Mouse (Mus musculus): ENCODE data around the gene LTO1. TPM values are rescaled to one million over a fixed set of nuclear protein-coding genes. Genes with fewer than 3 reads are reported as not detected.

Gene LTO1
- polyA plus RNA-seq, 1 experiment: 17.7 TPM

DNA sequence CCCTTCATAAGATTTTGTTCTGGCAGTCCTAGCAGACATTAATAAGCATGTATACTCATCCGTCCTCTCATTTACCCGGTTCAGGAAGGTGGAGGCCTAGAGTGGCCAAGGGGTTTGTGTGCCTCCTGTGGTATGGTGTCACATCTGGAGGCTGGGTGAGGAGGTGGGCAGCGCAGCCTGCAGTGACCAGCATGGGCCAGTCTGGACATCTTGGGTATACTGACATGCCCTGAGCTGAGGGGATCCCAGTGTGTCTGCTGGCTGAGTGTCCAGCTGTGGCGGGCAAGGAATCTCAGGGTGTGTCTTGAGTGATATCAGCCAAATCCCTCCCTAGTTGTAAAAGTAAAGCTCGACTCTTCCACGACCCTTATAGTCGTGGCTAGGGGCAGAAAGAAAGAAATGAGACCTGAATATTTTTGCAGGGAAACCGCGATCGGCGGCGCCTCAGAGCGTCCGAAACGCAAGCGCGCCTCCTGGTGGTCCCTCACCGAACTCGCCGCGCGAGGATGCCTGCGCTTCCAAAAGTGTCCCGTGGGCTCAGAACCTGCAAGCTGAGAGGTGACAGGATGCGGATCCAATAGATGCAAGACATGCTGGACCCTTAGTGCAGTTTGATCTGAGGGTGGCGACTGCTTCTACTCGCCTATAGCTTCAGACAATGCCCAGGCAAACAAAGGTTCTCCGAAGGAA is 8.0 kb upstream of the LTO1 start:
- no peak overlapping the region for H3K4me3 ChIP-seq (replicated peaks; ENCODE audit: extremely low read depth, low read depth, low read length)
- H3K4me1 ChIP-seq (ENCODE audit: control insufficient read depth, insufficient read depth, low read length): no peaks in the 10 kb centered on the region
- TF ChIP-seq CTCF (IDR thresholded peaks at IDR 0.05; ENCODE audit: insufficient read depth, low read length): peak; percentile 72
- no peak for TF ChIP-seq POLR2A (IDR thresholded peaks at IDR 0.05; ENCODE audit: borderline replicate concordance, extremely low read depth, low read depth, low read length)
- 10% methylated on average over 28 of the region's 28 CpGs for WGBS
- DNase-seq: peak; percentile 50

DNA sequence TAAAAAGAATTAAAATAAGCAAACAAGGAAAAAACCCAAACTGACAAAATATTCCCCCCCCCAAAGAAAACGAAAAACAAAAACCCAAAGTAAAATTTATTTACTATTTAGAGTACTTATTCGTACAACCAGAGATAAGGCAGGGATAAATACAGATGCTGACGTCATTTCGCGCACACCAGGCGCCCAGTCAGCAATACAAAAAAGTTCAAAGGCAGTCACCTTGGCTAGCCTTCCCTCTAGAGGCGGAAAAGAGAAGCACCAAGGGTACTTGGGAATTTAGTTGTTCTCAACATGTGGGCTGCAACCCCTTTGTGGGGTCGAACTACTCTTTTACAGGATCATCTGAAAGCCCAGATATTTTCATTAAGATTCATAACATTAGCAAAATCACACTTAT is 7.1 kb upstream of the LTO1 start:
- DNase-seq: no peak
- TF ChIP-seq POLR2A (IDR thresholded peaks at IDR 0.05; ENCODE audit: borderline replicate concordance, extremely low read depth, low read depth, low read length): no peak
- Histone ChIP-seq H3K4me1 (ENCODE audit: control insufficient read depth, insufficient read depth, low read length) (no peaks in the 10 kb centered on the region), H3K4me3 (replicated peaks; ENCODE audit: extremely low read depth, low read depth, low read length) (no peak overlapping the region)
- 9% methylated on average over 8 of the region's 8 CpGs for WGBS

DNA sequence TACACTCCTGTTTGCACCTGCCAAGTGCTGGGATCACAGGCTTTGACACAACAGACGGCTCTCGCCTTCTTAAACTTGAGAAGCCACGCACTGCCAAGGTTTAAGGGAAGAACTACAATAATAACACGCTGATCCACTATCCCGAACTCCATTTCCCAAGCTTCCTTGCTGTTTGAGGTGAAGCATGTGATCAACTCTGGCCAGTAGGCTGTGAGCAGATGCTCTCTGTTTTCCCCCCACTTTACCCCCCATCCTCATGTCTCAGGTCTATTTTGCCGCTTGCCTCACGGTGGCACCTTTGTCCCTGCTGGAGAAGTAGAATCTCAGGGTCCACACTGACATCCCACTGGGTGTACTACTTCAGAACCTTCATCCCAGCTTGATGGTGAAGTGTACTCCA is 6.2 kb upstream of the LTO1 start:
- no peak overlapping the region for H3K4me3 ChIP-seq (replicated peaks; ENCODE audit: extremely low read depth, low read depth, low read length)
- TF ChIP-seq CTCF (IDR thresholded peaks at IDR 0.05; ENCODE audit: insufficient read depth, low read length): no peak
- TF ChIP-seq POLR2A (IDR thresholded peaks at IDR 0.05; ENCODE audit: borderline replicate concordance, extremely low read depth, low read depth, low read length): no peak
- 35% methylated on average over 7 of the region's 7 CpGs for WGBS
- no peak for DNase-seq
- no peaks in the 10 kb centered on the region for H3K4me1 ChIP-seq (ENCODE audit: control insufficient read depth, insufficient read depth, low read length)

DNA sequence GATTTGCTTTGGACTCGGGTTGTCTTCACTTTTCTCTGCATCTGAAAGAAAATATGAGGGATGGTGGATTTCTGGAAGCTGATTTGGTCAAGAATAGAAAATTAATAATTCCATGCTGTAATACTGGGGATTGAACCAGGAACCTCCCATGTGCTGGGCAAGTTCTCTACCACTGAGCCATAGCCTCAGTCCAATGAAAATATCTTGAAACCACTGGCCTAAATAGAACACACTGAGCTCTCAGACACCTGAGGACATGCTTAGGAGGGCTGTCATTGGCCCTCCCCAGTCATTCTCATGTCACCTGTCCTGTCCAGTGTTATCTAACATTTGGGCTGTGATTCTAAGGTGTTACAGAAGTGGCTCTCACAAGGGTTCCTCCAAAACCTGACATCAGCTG is 3.8 kb upstream of the LTO1 start:
- Histone ChIP-seq H3K4me3 (replicated peaks; ENCODE audit: extremely low read depth, low read depth, low read length) (no peak overlapping the region), H3K4me1 (ENCODE audit: control insufficient read depth, insufficient read depth, low read length) (0 out of 2 replicates have a peak, but pooled peaks cover 3% of the 10 kb centered on the region)
- TF ChIP-seq POLR2A (IDR thresholded peaks at IDR 0.05; ENCODE audit: borderline replicate concordance, extremely low read depth, low read depth, low read length) (no peak), CTCF (IDR thresholded peaks at IDR 0.05; ENCODE audit: insufficient read depth, low read length) (no peak)
- no peak for DNase-seq
- WGBS: 80% methylated on average over 1 of the region's 1 CpGs

DNA sequence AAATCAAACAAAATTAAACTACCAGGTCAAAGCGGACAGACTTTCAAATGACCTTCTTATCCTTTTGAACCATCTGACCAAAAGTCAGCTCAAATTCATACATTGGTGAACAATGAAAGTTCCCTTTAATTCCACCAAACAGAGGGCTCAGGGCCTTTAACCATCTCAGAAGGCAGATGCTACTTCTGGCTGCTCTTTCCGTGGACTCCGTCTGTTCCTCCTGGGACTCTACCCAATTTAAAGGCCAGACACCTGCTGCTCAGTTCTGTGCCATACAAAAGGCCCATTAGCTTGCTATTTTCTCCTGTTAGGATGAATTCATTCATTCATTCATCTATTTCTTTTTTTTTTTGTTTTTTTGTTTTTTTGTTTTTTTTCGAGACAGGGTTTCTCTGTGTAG is 2.0 kb upstream of the LTO1 start:
- TF ChIP-seq POLR2A (IDR thresholded peaks at IDR 0.05; ENCODE audit: borderline replicate concordance, extremely low read depth, low read depth, low read length): no peak
- TF ChIP-seq CTCF (IDR thresholded peaks at IDR 0.05; ENCODE audit: insufficient read depth, low read length): no peak
- WGBS: 82% methylated on average over 4 of the region's 4 CpGs
- 0 out of 2 replicates have a peak, but pooled peaks cover 3% of the 10 kb centered on the region for H3K4me1 ChIP-seq (ENCODE audit: control insufficient read depth, insufficient read depth, low read length)
- H3K4me3 ChIP-seq (replicated peaks; ENCODE audit: extremely low read depth, low read depth, low read length): no peak overlapping the region
- DNase-seq: no peak

DNA sequence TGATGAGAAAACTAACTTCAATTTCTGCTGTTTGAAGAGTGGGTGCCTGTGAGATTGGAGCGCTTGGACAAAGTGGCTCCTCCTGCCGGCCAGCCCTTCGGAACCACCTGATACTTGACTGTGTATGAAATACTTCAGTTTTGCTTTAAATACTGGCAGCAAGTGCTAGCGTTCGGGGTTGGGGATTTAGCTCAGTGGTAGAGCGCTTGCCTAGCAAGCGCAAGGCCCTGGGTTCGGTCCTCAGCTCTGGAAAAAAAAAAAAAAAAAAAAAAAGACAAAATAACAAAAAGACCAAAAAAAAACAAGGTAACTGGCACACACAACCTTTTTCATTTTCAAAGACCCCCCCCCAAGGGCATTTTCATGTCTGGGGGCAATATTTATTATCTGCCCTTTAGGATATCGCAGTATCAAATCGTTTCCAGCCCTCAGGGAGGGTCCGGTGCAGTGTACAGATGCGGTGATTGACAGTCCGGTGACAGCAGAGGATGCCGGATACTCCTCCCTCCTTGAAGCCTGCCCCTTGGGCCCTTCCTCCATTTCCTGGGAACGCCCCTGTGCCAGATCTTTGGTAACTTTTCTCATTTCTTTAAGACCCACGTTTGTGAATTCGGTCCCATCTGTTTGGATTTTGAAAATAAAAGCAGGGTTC is 478 bp upstream of the LTO1 start:
- peak overlapping the region; percentile 98 for H3K4me3 ChIP-seq (replicated peaks; ENCODE audit: extremely low read depth, low read depth, low read length)
- TF ChIP-seq CTCF (IDR thresholded peaks at IDR 0.05; ENCODE audit: insufficient read depth, low read length): 0 out of 2 replicates have a peak, but pooled peaks have one; percentile 7
- TF ChIP-seq POLR2A (IDR thresholded peaks at IDR 0.05; ENCODE audit: borderline replicate concordance, extremely low read depth, low read depth, low read length): no peak
- WGBS: 6% methylated on average over 17 of the region's 17 CpGs
- DNase-seq: peak; percentile 14
- H3K4me1 ChIP-seq (ENCODE audit: control insufficient read depth, insufficient read depth, low read length): 0 out of 2 replicates have a peak, but pooled peaks cover 3% of the 10 kb centered on the region

DNA sequence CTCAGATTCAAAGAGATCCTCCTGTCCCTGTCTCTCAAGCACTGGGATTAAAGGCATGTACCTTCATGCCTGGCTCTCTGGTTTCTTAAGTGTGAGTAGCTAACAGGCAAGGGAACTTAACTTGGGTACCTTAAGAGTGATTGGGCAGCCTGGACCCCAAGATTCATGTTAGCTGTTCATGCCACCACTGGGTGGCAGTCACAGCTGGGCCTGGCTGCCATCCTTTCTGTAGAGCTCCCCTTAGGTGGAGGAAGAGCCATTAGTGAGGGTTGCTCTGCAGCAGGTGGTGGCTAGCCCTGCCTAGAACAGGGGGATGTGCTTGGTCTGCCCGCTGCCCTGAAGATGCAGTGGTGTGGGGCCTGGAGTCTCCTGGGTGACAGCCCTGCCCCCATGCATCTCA is 3.9 kb downstream of the LTO1 start:
- no peak for DNase-seq
- H3K4me1 ChIP-seq (ENCODE audit: control insufficient read depth, insufficient read depth, low read length): 0 out of 2 replicates have a peak, but pooled peaks cover 3% of the 10 kb centered on the region
- 65% methylated on average over 1 of the region's 1 CpGs for WGBS
- no peak for TF ChIP-seq POLR2A (IDR thresholded peaks at IDR 0.05; ENCODE audit: borderline replicate concordance, extremely low read depth, low read depth, low read length)
- 0 out of 2 replicates have a peak, but pooled peaks have one; percentile 8 for TF ChIP-seq CTCF (IDR thresholded peaks at IDR 0.05; ENCODE audit: insufficient read depth, low read length)
- no peak overlapping the region for H3K4me3 ChIP-seq (replicated peaks; ENCODE audit: extremely low read depth, low read depth, low read length)

DNA sequence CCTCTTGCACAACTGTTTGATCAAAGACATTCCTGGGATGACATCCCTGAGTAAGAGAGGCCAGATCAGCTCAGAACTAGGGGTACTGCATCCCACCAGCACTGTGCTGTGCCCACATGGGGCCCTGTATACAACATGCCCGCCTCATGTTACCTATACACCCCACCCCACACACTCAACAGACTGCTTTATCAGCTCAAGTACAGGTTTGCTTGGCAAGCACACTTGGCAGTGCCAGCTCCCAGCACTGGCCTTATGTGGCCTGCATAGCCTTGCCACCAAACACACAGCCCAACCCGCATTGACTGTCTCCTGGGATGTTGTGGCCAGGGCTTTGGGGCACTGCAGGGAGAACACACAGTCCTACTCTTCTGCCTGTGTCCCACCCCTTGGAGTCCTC is 12.7 kb downstream of the LTO1 start:
- Histone ChIP-seq H3K4me1 (ENCODE audit: control insufficient read depth, insufficient read depth, low read length) (peaks cover 6% of the 10 kb centered on the region), H3K4me3 (replicated peaks; ENCODE audit: extremely low read depth, low read depth, low read length) (no peak overlapping the region)
- TF ChIP-seq CTCF (IDR thresholded peaks at IDR 0.05; ENCODE audit: insufficient read depth, low read length) (no peak), POLR2A (IDR thresholded peaks at IDR 0.05; ENCODE audit: borderline replicate concordance, extremely low read depth, low read depth, low read length) (no peak)
- 69% methylated on average over 2 of the region's 2 CpGs for WGBS
- no peak for DNase-seq

DNA sequence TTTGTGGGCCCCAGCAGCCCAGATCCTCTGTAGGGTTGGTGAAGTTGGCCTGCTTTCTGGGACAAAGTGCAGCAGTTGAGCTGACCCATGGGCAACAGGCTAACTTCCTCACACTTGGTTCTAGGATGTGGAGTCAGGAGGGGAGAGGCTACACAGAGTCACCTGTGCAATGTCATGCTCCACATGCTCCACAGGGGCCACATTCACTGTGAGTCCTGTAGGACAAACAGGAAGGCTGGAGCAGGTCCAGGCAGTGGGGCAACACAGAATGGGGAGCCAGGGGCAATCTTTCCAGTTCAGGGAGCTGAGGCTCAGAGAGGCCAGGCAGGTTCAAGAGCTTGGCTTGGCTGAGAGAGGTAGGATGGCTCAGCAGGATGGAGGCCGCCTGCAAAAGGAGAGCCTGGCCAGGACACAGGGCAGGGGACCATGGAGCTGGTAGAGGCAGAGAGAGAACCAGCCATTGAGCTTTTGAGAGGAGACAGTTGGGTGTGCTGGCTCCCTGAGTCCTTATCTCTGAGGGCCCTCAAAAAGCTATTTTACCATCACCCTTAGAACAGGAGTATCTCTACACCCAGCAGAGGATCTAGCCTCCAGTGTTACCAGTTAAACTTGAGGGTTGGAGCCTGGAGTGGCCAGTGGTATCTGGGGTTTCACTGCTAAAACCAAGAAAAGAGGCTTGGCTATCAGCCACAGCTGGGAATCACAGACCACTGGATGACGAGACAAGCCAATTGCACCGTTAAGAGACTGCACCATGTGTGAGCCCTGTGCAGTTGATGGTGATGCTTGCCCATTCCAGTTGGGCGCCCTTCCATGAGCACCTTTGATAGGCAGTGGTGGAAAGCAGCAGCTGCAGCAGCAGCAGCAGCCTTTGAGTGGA is 13.3 kb downstream of the LTO1 start:
- DNase-seq: no peak
- no peak overlapping the region for H3K4me3 ChIP-seq (replicated peaks; ENCODE audit: extremely low read depth, low read depth, low read length)
- WGBS: 71% methylated on average over 4 of the region's 4 CpGs
- TF ChIP-seq CTCF (IDR thresholded peaks at IDR 0.05; ENCODE audit: insufficient read depth, low read length): no peak
- no peak for TF ChIP-seq POLR2A (IDR thresholded peaks at IDR 0.05; ENCODE audit: borderline replicate concordance, extremely low read depth, low read depth, low read length)
- H3K4me1 ChIP-seq (ENCODE audit: control insufficient read depth, insufficient read depth, low read length): peaks cover 6% of the 10 kb centered on the region

Measured in lung, adult 2 months (tissue).